Mouse (Mus musculus): ENCODE data around the gene Epop. TPM values are rescaled to one million over a fixed set of nuclear protein-coding genes. Genes with fewer than 3 reads are reported as not detected.

Gene Epop
- polyA plus RNA-seq, 1 experiment from 2014 or later: 9.7 TPM

DNA sequence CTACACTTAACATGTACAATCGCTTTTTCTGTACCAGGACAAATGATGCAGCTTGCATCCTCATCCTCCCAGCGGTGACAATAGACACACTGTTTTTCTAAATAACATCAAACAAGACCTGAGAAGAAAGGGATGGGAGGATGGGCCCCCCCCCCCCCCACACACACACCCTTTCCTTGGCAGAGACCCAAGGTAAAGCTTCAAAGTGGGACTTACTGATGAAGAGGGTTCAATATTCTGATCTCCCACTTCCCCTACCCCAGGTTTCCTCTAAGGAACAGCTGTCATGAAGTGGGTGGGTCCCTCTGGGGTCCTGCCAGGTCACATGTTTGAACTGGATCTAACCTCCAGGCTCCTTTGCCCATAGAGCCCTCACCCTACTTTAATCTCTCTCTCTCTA, 1.5 kb upstream of the Epop start:
- no peak for ATAC-seq (ENCODE audit: low FRiP score, low TSS enrichment)
- peaks cover 5% of the 10 kb centered on the region; the same call in 1 of the 2 replicates for H3K4me1 ChIP-seq (replicated peaks; ENCODE audit: control insufficient read depth, insufficient read depth)
- no peaks in the 10 kb centered on the region for H3K36me3 ChIP-seq (ENCODE audit: control insufficient read depth, insufficient read depth, low read length)
- H3K27ac ChIP-seq (replicated peaks): no peak overlapping the region
- no peak overlapping the region for H3K4me2 ChIP-seq (replicated peaks; ENCODE audit: low read depth)
- 33% methylated on average over 2 of the region's 2 CpGs for WGBS
- no peak overlapping the region for H3K9ac ChIP-seq (ENCODE audit: low read length)
- TF ChIP-seq CTCF (IDR thresholded peaks at IDR 0.05; ENCODE audit: low read depth) (no peak), EP300 (optimal IDR thresholded peaks at IDR 0.05) (no peak)
- H3K4me3 ChIP-seq (ENCODE audit: low read depth, low read length): no peak overlapping the region
- no peaks in the 10 kb centered on the region for H3K9me3 ChIP-seq (ENCODE audit: control insufficient read depth, low read length)
- H3K27me3 ChIP-seq (ENCODE audit: control insufficient read depth, insufficient read depth, low read length): peaks cover 13% of the 10 kb centered on the region
- no peak for DNase-seq (ENCODE audit: low spot score)

DNA sequence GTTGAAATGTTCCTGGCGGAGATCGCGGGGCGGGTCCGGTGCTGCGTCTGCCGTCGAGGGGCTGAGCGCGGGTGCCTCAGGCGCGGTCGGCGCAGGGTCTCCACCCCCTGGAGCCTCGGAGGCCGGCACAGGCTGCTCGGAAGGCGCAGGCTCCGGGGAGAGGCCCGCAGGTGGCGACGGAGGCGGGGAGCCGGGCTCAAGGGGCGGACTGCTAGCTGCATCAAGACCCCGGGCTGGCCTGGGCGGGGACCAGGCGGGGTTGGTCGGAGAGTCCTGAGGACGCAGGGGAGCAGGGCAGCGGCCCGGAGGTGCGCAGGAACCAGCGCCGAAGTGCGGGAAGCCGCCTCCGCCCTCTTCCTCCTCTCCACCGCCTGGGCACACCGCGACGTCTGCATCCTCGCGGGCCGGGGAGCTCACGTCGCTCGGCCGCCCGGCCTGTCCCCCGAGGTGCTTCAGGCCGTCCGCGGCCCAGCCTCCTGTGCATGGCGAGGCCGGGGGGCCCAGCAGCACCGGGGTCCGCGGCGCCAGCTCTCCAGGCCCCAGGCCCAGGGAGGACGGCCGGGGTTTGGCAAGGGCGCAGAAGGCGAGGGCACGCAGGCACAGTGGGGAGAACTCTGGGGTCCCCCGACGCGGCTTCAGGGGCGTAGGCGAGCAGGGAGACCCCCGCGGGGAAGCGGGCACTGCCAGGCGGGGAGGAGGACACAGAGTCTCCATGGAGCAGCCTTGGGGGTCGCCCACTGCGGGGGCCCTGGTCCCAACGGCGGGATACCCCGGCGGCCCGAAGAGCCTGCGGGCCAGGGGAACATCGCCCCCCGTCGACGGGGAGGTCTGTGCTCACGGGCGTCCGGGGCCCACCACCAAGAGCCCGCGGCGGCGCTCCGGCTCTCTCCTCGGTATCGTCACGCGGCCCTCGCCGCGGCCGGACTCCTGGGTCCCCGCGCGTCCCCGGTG, 659 bp downstream of the Epop start:
- DNase-seq (ENCODE audit: low spot score) (peak; percentile 62), ATAC-seq (ENCODE audit: low FRiP score, low TSS enrichment) (peak; percentile 37)
- TF ChIP-seq CTCF (IDR thresholded peaks at IDR 0.05; ENCODE audit: low read depth) (peak; percentile 12; the same call in 1 of the 2 replicates), EP300 (optimal IDR thresholded peaks at IDR 0.05) (no peak)
- H3K36me3 ChIP-seq (ENCODE audit: control insufficient read depth, insufficient read depth, low read length): no peaks in the 10 kb centered on the region
- H3K9ac ChIP-seq (ENCODE audit: low read length): peak overlapping the region; percentile 60
- peak overlapping the region; percentile 91 for H3K4me2 ChIP-seq (replicated peaks; ENCODE audit: low read depth)
- no peaks in the 10 kb centered on the region for H3K9me3 ChIP-seq (ENCODE audit: control insufficient read depth, low read length)
- peaks cover 5% of the 10 kb centered on the region; the same call in 1 of the 2 replicates for H3K4me1 ChIP-seq (replicated peaks; ENCODE audit: control insufficient read depth, insufficient read depth)
- under 1% methylated on average over 88 of the region's 106 CpGs for WGBS
- H3K27me3 ChIP-seq (ENCODE audit: control insufficient read depth, insufficient read depth, low read length): peaks cover 13% of the 10 kb centered on the region
- peak overlapping the region; percentile 58 for H3K4me3 ChIP-seq (ENCODE audit: low read depth, low read length)
- H3K27ac ChIP-seq (replicated peaks): no peak overlapping the region

DNA sequence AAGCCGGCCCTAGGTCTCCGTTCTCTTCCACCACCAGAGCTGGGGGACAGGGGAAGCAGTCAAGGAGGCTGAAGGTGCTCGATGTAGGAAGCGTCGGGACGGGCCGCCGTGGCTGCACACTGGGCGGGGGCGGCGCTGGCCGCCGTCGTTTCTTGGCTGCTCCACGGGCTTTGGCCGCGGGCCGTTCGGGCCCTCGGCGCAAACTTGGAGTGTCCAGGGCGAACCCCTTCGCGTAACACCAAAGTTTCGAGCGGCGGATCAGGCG, 1.3 kb downstream of the Epop start:
- Histone ChIP-seq H3K9me3 (ENCODE audit: control insufficient read depth, low read length) (no peaks in the 10 kb centered on the region), H3K9ac (ENCODE audit: low read length) (no peak overlapping the region), H3K4me2 (replicated peaks; ENCODE audit: low read depth) (peak overlapping the region; percentile 91), H3K36me3 (ENCODE audit: control insufficient read depth, insufficient read depth, low read length) (no peaks in the 10 kb centered on the region), H3K27me3 (ENCODE audit: control insufficient read depth, insufficient read depth, low read length) (peaks cover 13% of the 10 kb centered on the region), H3K27ac (replicated peaks) (no peak overlapping the region), H3K4me1 (replicated peaks; ENCODE audit: control insufficient read depth, insufficient read depth) (peaks cover 5% of the 10 kb centered on the region; the same call in 1 of the 2 replicates), H3K4me3 (ENCODE audit: low read depth, low read length) (peak overlapping the region; percentile 58)
- ATAC-seq (ENCODE audit: low FRiP score, low TSS enrichment) (peak; percentile 4; the same call in 1 of the 2 replicates), DNase-seq (ENCODE audit: low spot score) (no peak)
- WGBS: 3% methylated on average over 25 of the region's 28 CpGs
- TF ChIP-seq CTCF (IDR thresholded peaks at IDR 0.05; ENCODE audit: low read depth) (no peak), EP300 (optimal IDR thresholded peaks at IDR 0.05) (no peak)

DNA sequence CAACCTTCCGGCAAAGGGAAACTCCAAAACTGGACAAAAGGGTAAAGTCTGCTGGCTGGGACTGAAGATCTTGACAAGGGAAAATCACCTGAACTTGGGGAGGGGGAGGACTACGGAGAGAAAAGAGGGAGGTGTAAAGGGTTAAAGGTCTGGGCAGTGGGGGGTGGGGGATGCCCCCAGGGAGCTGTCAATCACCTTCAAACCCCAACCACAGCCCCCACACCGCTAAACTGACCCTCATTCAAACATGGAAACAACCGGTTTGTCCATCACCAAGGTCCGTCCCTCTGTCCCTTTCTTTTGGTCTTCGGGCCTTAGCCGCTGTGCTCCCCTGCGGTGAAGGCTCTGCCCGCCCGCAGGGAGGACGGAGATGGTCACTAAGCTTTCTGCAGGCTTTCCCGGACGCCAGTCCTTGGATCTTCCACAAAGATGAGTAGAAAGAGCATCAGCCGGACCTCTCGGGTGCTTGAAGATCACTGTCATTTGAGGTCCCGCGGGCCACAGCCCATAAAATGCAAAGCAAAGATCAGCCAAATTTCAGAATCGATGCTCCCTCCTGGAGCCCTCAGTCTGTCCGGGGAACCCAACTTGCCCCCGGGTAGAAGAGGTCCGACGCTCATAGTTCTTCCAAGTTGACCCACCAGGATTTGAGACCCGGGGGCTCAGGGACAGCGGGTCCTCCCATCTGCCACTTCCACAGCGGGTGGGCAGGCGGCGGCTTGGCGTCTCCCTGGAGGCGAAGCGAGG, 1.8 kb downstream of the Epop start:
- Histone ChIP-seq H3K4me3 (ENCODE audit: low read depth, low read length) (peak overlapping the region; percentile 58), H3K9me3 (ENCODE audit: control insufficient read depth, low read length) (no peaks in the 10 kb centered on the region), H3K9ac (ENCODE audit: low read length) (no peak overlapping the region), H3K27me3 (ENCODE audit: control insufficient read depth, insufficient read depth, low read length) (peaks cover 13% of the 10 kb centered on the region), H3K36me3 (ENCODE audit: control insufficient read depth, insufficient read depth, low read length) (no peaks in the 10 kb centered on the region), H3K4me1 (replicated peaks; ENCODE audit: control insufficient read depth, insufficient read depth) (peaks cover 5% of the 10 kb centered on the region; the same call in 1 of the 2 replicates), H3K27ac (replicated peaks) (no peak overlapping the region), H3K4me2 (replicated peaks; ENCODE audit: low read depth) (peak overlapping the region; percentile 91)
- DNase-seq (ENCODE audit: low spot score): no peak
- TF ChIP-seq EP300 (optimal IDR thresholded peaks at IDR 0.05) (no peak), CTCF (IDR thresholded peaks at IDR 0.05; ENCODE audit: low read depth) (no peak)
- ATAC-seq (ENCODE audit: low FRiP score, low TSS enrichment): no peak
- WGBS: 18% methylated on average over 30 of the region's 30 CpGs

DNA sequence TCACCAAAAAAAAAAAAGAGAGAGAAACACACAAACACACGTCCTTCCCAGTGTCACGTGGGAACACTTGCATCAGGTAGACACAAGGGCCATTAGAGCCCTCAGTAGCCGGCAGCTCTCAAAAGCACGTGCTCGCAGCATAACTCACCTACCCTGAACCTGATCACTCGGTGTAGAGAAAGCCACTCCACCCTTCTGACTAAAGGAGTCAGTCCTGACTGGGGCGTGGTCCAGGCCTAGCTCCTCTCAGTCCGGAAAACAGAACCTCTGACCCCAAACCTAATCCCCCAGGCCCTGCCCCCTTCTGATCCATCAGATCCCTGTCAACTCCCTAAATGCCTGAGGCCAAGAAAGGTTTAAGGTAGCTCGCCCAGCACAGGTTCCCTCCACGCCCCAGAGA, 2.7 kb downstream of the Epop start:
- DNase-seq (ENCODE audit: low spot score): peak; percentile 63
- WGBS: 29% methylated on average over 10 of the region's 10 CpGs

More for the DNA sequence above, 2.7 kb downstream of the Epop start:
- peaks cover 13% of the 10 kb centered on the region for H3K27me3 ChIP-seq (ENCODE audit: control insufficient read depth, insufficient read depth, low read length)
- no peak overlapping the region for H3K4me3 ChIP-seq (ENCODE audit: low read depth, low read length)
- H3K9me3 ChIP-seq (ENCODE audit: control insufficient read depth, low read length): no peaks in the 10 kb centered on the region
- no peak overlapping the region for H3K4me2 ChIP-seq (replicated peaks; ENCODE audit: low read depth)
- peaks cover 5% of the 10 kb centered on the region; the same call in 1 of the 2 replicates for H3K4me1 ChIP-seq (replicated peaks; ENCODE audit: control insufficient read depth, insufficient read depth)
- ATAC-seq (ENCODE audit: low FRiP score, low TSS enrichment): peak; percentile 76
- no peak overlapping the region for H3K9ac ChIP-seq (ENCODE audit: low read length)
- no peak overlapping the region for H3K27ac ChIP-seq (replicated peaks)
- H3K36me3 ChIP-seq (ENCODE audit: control insufficient read depth, insufficient read depth, low read length): no peaks in the 10 kb centered on the region
- TF ChIP-seq EP300 (optimal IDR thresholded peaks at IDR 0.05): no peak
- TF ChIP-seq CTCF (IDR thresholded peaks at IDR 0.05; ENCODE audit: low read depth): no peak
